Mouse (Mus musculus) thymus, postnatal 10 days (tissue): ENCODE measurements around the gene Chmp4b.

Experiments used
- DNase-seq, 2 experiments: peaks; one replicate each; pipeline ENCODE4 v3.0.0; 2021; ENCODE audit warnings: low spot score in 2 of 2

Gene Chmp4b

DNA sequence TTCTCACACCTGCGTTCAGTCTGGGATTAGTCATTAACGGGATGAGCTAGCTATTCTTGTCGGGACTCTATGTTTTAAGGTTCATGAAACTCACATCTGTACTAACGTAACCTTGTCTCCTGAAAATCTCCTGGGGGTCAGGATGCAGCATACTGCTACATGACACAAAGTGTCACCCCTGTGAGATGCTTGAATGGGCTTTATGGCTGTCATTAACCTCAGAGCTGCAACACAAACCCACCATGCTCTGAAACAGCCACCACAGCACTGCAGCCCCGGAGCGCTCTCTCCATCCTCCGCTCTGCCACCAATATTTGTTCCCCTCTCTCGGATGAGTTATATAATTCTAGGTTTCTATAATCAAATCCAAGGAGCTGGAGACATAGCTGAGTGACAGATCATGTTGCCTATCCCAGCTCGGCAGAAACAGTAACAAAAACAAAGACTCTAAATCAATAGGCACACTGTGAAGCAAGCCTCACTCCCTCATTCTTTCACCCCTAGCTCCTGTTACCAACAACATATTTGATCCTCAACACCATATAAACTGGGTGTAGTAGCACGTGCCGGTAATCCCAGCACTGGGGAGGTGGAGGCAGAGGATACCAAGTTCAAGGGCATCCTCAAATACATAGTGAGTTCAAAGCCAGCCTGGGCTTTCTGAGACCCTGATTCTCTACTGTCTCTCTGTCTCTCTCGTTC lies 67.5 kb downstream of the Chmp4b start:
- DNase-seq, result no peak

DNA sequence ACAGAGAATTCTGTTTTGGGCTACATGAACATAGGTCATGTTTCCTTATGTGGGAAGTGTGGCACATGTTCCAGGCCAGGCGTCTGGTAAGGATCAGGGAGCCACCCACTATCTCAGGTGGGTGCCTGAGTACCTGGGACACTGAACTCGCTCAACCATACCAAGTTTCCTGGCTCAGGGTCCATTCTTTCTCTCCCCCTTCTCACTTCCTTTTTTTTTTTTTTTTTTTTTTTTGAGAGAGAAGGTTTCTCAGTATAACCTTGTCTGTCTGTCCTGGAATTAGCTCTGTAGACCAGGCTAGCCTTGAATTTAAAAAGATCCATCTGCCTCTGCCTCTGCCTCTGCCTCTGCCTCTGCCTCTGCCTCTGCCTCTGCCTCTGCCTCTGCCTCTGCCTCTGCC lies 68.8 kb downstream of the Chmp4b start:
- DNase-seq, result no peak

DNA sequence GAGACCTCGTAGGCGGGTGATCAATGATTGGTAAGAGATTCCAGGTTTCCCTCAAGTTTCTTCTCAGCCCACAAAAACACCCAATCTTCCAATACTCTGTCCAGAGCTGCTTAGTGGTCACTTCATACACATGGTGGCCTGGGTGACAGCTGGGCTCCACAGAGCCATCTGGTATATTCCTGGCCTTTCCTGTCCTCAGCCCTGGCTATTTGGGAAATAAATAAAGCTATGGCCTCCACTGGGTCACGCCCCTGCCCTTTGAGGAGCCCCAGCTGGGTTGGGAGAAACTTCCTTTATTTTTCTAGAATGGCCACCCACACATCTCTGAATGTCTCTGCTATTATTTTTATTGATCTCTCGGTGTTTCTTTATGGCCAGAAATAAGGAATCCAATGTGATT lies 72.0 kb downstream of the Chmp4b start:
- DNase-seq, result no peak

- DNase-seq, result no peak
Observed at GRCm38 (mm10) chr2:154729737-154730136, 78.2 kb downstream of the Chmp4b start.

DNA sequence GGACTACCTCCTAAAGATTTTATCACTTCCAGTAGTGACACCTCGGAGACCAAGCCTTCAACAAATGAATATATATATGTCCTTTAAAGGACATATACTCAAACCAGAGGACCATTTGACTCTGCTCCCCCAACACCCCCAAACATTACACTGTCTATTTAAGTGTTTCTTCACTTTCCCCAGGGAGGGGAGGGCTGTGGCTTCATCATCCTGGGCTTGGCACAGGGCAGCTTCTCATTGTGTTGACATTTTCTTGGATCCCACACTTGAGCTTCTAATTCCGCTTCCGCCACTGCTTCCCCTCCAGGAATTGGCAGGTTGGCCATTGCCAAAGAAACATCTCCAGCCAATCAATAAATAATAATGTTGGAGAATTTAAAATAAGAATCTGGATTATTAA lies 79.3 kb downstream of the Chmp4b start:
- DNase-seq, result no peak

DNA sequence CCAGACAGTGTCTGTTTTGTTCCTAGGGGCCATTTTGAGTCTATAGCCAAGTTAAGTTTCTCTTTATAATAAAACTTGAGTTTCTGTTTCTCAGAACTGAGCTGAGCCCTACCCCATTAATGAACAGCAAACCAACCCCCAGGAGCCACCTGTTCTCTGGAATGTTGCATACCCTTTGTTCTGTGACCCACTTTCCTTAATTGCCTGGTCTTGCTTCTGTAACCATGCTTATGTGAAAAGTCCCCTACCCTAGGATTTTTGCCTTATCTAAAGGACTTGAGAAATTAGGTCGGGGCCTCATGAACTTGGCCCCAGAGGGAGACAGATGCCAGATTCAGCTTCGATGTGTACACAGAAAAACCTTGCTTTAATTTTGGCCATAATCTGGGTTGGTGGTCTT lies 80.4 kb downstream of the Chmp4b start:
- no peak for DNase-seq

- no peak for DNase-seq
Observed at GRCm38 (mm10) chr2:154732503-154733141, 81.1 kb downstream of the Chmp4b start.

DNA sequence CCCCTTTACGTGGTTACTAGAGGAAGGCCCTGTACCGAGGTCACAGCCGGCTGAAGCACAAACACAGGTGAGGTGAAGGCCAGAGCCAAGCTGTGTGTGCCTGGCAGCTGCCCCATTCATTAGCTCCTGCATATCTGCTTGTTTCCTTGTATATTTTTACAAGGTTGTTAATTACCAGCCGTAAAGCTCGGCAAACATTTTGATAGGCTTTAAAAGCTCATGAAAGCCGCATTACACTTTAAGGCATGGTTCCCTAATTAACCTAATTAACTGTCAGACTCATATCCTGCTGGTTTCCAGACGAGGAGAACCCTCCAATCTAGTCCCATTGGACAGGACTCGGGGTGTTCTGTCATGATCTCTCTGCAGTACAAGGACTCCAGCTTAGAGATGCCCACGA lies 83.5 kb downstream of the Chmp4b start:
- DNase-seq, result no peak

DNA sequence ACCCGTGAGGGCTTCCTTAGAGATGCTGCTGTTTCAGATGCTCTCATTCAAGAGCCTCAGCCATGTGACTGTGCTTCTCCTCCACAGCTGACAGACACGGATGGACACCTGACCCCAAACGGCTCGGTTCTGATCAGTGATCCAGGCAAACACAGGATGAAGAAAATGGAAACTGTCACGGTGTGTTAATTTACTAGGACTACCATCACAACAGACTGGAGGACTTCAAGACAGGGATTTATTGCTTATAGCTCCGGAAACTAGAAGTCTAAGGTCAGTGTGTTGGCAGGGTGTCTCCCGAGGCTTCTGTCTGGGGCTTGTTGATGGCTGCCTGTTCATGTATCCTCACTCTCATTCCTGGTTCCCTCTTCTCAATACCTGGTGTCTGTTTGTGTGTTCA lies 83.9 kb downstream of the Chmp4b start:
- DNase-seq, result no peak

GRCm38 (mm10) chr2:154735986-154736385 lies 84.5 kb downstream of the Chmp4b start:
- no peak for DNase-seq

DNA sequence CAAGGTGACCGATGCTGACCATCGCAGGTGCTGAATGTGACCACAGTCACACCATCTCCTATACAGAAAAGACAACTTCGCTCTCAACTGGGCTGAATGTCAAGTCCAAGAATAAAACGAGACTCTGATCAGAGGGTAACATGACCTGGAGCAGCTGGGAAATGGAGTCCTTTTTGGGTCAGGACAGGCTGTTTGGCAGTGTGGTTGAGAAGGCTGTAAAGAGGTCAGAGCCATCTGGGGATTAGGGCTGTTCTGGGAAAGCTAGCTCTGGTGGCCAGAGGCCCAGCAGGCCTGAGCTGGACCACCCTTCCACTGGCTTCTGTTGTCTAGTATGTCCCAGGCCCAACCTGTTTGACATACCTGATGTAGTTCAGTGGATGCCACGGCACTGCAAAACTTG lies 87.1 kb downstream of the Chmp4b start:
- no peak for DNase-seq

DNA sequence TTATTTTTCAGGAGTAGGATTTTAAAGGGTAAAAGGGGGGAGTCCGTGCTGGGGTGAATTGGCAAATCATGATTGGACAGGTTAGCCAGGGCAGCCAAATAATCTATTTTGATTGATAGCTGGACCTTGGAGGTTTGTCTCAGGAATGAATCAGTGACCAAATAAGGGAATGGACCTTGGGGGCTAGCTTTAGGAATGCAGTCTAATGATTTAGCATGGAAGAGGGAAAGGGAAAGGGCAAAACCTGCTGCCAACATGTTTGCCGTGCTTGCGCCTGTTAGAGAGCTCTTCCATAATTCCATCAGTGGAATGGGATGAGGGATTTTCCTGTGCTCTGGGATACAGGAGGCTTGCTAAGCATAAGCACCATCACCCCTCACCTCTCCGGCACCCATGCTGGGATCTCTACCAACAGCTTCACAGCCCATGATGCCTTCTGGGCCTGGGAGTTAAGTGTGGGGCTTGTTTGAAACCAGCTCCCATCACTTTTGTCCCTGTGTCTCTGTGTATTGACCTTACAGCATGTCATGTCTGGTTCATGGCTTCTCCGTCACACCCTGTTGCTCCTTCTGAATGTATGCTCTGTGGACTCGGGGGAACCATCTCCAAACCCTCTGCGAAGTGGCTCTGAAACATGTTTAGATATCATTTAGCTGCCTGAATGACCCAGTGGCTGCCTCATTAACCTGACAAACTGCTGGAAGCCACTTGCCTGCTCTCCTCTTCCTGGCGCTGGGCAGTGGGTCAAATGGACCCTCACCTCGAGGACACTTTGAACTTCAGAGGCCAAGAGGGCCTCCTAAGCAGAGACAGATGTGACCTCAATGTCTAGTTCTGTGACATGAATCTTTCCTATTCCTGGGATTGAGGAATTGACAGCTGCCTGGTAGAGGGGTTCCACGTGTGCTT lies 91.7 kb downstream of the Chmp4b start:
- DNase-seq, result no peak

DNA sequence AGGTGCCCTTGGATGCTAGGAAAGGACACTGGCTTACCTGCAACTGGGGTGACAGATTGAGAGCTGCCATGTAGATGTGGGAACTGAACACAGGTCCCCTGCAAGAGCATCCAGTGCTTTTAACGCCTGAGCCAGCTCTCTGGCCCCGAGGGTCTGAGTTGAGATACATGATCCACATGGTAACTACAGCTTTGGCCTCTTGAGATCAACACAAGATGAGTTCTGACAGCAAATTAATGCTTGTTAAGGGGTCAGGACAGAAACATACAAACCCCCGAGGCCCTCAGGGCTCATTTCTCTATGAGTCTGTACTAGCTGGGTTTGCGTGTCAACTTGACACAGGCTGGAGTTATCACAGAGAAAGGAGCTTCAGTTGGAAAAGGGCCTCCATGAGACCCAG lies 92.4 kb downstream of the Chmp4b start:
- no peak for DNase-seq
